Mouse (Mus musculus): Measurements from ENCODE around the gene Slc6a1. TPM values are rescaled to one million over a fixed set of nuclear protein-coding genes. Genes with fewer than 3 reads are reported as not detected.

The Slc6a1 gene
- polyA plus RNA-seq, 1 experiment from 2014 or later: 0.84 TPM

- Histone ChIP-seq H3K36me3 (ENCODE audit: control insufficient read depth, insufficient read depth, low read length) (no peaks in the 10 kb centered on the region), H3K27me3 (ENCODE audit: control insufficient read depth, insufficient read depth, low read length) (no peaks in the 10 kb centered on the region), H3K27ac (replicated peaks in 1 of 2; ENCODE audit: control insufficient read depth in 1 of 2, insufficient read depth in 1 of 2, low read depth in 2 of 2, low read length in 2 of 2) (no peak overlapping the region), H3K4me1 (ENCODE audit: control insufficient read depth in 2 of 2, insufficient read depth in 2 of 2, low read length in 2 of 2) (peaks cover 0 to 3% of the 10 kb centered on the region in 2 experiments; a peak in 1 of 4 replicates), H3K4me3 (ENCODE audit: control insufficient read depth in 1 of 2, insufficient read depth in 1 of 2, low read depth in 1 of 2, low read length in 2 of 2) (no peak overlapping the region), H3K9me3 (ENCODE audit: control insufficient read depth, low read length) (no peaks in the 10 kb centered on the region), H3K9ac (ENCODE audit: low read length) (no peak overlapping the region), H3K4me2 (ENCODE audit: low read length) (no peak overlapping the region)
- ATAC-seq (ENCODE audit: insufficient number of reproducible peaks, insufficient read depth, low FRiP score, low read depth): 0 out of 2 replicates have a peak, but pooled peaks have one; percentile 54
- WGBS: 32% methylated on average over 3 of the region's 3 CpGs
Measured at GRCm38 (mm10) chr6:114358171-114358570, 75.7 kb downstream of the Slc6a1 start.

- Histone ChIP-seq H3K4me3 (ENCODE audit: control insufficient read depth in 1 of 2, insufficient read depth in 1 of 2, low read depth in 1 of 2, low read length in 2 of 2) (no peak overlapping the region), H3K36me3 (ENCODE audit: control insufficient read depth, insufficient read depth, low read length) (no peaks in the 10 kb centered on the region), H3K27me3 (ENCODE audit: control insufficient read depth, insufficient read depth, low read length) (no peaks in the 10 kb centered on the region), H3K9ac (ENCODE audit: low read length) (no peak overlapping the region), H3K4me1 (ENCODE audit: control insufficient read depth in 2 of 2, insufficient read depth in 2 of 2, low read length in 2 of 2) (peaks cover 2 to 3% of the 10 kb centered on the region in 2 experiments; a peak in 1 of 4 replicates), H3K4me2 (ENCODE audit: low read length) (no peak overlapping the region), H3K9me3 (ENCODE audit: control insufficient read depth, low read length) (no peaks in the 10 kb centered on the region), H3K27ac (replicated peaks in 1 of 2; ENCODE audit: control insufficient read depth in 1 of 2, insufficient read depth in 1 of 2, low read depth in 2 of 2, low read length in 2 of 2) (no peak overlapping the region)
- 65% methylated on average over 4 of the region's 4 CpGs for WGBS
- ATAC-seq (ENCODE audit: insufficient number of reproducible peaks, insufficient read depth, low FRiP score, low read depth): no peak
Measured at GRCm38 (mm10) chr6:114362355-114362754, 79.9 kb downstream of the Slc6a1 start.

DNA sequence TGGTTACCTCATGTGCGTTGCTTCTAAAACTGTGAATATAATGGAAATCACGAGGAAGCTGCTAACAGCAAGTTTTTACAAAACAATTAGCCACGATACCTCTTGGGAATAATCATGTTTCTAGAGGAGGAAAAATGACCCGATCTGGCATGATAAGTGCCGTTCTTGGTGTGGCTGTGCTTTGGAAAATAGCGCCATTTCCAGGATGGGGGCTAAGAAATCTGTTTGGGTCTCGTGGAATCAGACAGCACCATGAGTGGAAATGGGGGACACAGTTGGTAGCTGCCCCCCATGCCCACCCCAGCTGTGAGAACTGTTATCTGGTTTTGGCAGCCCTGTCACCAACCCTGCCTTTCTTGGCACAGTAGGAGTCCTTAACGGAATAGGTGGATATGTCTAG lies 81.3 kb downstream of the Slc6a1 start:
- WGBS: 74% methylated on average over 8 of the region's 8 CpGs
- Histone ChIP-seq H3K4me2 (ENCODE audit: low read length) (no peak overlapping the region), H3K9me3 (ENCODE audit: control insufficient read depth, low read length) (no peaks in the 10 kb centered on the region), H3K4me1 (ENCODE audit: control insufficient read depth in 2 of 2, insufficient read depth in 2 of 2, low read length in 2 of 2) (0 out of 4 replicates have a peak, but pooled peaks cover 0 to 2% of the 10 kb centered on the region in 2 experiments), H3K27ac (replicated peaks in 1 of 2; ENCODE audit: control insufficient read depth in 1 of 2, insufficient read depth in 1 of 2, low read depth in 2 of 2, low read length in 2 of 2) (no peak overlapping the region), H3K9ac (ENCODE audit: low read length) (no peak overlapping the region), H3K36me3 (ENCODE audit: control insufficient read depth, insufficient read depth, low read length) (no peaks in the 10 kb centered on the region), H3K27me3 (ENCODE audit: control insufficient read depth, insufficient read depth, low read length) (no peaks in the 10 kb centered on the region), H3K4me3 (ENCODE audit: control insufficient read depth in 1 of 2, insufficient read depth in 1 of 2, low read depth in 1 of 2, low read length in 2 of 2) (no peak overlapping the region)
- ATAC-seq (ENCODE audit: insufficient number of reproducible peaks, insufficient read depth, low FRiP score, low read depth): no peak

GRCm38 (mm10) chr6:114364734-114365133 lies 82.3 kb downstream of the Slc6a1 start:
- H3K4me1 ChIP-seq (ENCODE audit: control insufficient read depth in 2 of 2, insufficient read depth in 2 of 2, low read length in 2 of 2): 0 out of 4 replicates have a peak, but pooled peaks cover 0 to 2% of the 10 kb centered on the region in 2 experiments
- no peak overlapping the region for H3K4me2 ChIP-seq (ENCODE audit: low read length)
- no peak for ATAC-seq (ENCODE audit: insufficient number of reproducible peaks, insufficient read depth, low FRiP score, low read depth)
- no peaks in the 10 kb centered on the region for H3K9me3 ChIP-seq (ENCODE audit: control insufficient read depth, low read length)
- no peaks in the 10 kb centered on the region for H3K36me3 ChIP-seq (ENCODE audit: control insufficient read depth, insufficient read depth, low read length)
- no peaks in the 10 kb centered on the region for H3K27me3 ChIP-seq (ENCODE audit: control insufficient read depth, insufficient read depth, low read length)
- no peak overlapping the region for H3K27ac ChIP-seq (replicated peaks in 1 of 2; ENCODE audit: control insufficient read depth in 1 of 2, insufficient read depth in 1 of 2, low read depth in 2 of 2, low read length in 2 of 2)
- H3K9ac ChIP-seq (ENCODE audit: low read length): no peak overlapping the region
- no peak overlapping the region for H3K4me3 ChIP-seq (ENCODE audit: control insufficient read depth in 1 of 2, insufficient read depth in 1 of 2, low read depth in 1 of 2, low read length in 2 of 2)
- 76% methylated on average over 5 of the region's 5 CpGs for WGBS

GRCm38 (mm10) chr6:114366191-114366590 lies 83.8 kb downstream of the Slc6a1 start:
- WGBS: 56% methylated on average over 5 of the region's 5 CpGs
- Histone ChIP-seq H3K27me3 (ENCODE audit: control insufficient read depth, insufficient read depth, low read length) (no peaks in the 10 kb centered on the region), H3K36me3 (ENCODE audit: control insufficient read depth, insufficient read depth, low read length) (no peaks in the 10 kb centered on the region), H3K4me1 (ENCODE audit: control insufficient read depth in 2 of 2, insufficient read depth in 2 of 2, low read length in 2 of 2) (0 out of 4 replicates have a peak, but pooled peaks cover 0 to 2% of the 10 kb centered on the region in 2 experiments), H3K27ac (replicated peaks in 1 of 2; ENCODE audit: control insufficient read depth in 1 of 2, insufficient read depth in 1 of 2, low read depth in 2 of 2, low read length in 2 of 2) (no peak overlapping the region), H3K4me2 (ENCODE audit: low read length) (no peak overlapping the region), H3K9me3 (ENCODE audit: control insufficient read depth, low read length) (no peaks in the 10 kb centered on the region), H3K9ac (ENCODE audit: low read length) (no peak overlapping the region), H3K4me3 (ENCODE audit: control insufficient read depth in 1 of 2, insufficient read depth in 1 of 2, low read depth in 1 of 2, low read length in 2 of 2) (no peak overlapping the region)
- ATAC-seq (ENCODE audit: insufficient number of reproducible peaks, insufficient read depth, low FRiP score, low read depth): no peak

Other genes starting within 250 kb of the Slc6a1 start
- gene Atp2b2, start 240.0 kb upstream of the Slc6a1 start, polyA plus RNA-seq (2014; fragmentation: Nextera tagmentation; extraction: Ambion mirVana): 0.18 and 0.30 TPM in 2 replicates
- not detected in 2 replicates for gene Slc6a11, start 151.4 kb upstream of the Slc6a1 start, polyA plus RNA-seq (2014; fragmentation: Nextera tagmentation; extraction: Ambion mirVana)
- 0.07 TPM in 1 of 2 replicates, not detected in the other for gene Hrh1, start 115.3 kb downstream of the Slc6a1 start, polyA plus RNA-seq (2014; fragmentation: Nextera tagmentation; extraction: Ambion mirVana)

Measured in heart, embryonic 14.5 days (tissue).